Mouse (Mus musculus) embryo, embryonic 11 days (tissue): ENCODE measurements at regions not wholly inside any gene's neighbourhood (a gene's known extent, or its start where the extent isn't known, plus 50 kb on each side); places are given as distances from the start of the nearest gene placed in this dataset.

Experiments used
- DNase-seq: peaks from one replicate; pipeline ENCODE4 v3.0.0-alpha.2; 2015

- no peak for DNase-seq
These were observed 961.7 kb upstream of the Slc39a10 start for GRCm38 (mm10) chr1:47854372-47854771.

GRCm38 (mm10) chr1:47853911-47854310 is 961.3 kb upstream of the Slc39a10 start:
- DNase-seq: no peak

- DNase-seq: no peak
These were observed 948.2 kb upstream of the Slc39a10 start for GRCm38 (mm10) chr1:47840811-47841210.

- no peak for DNase-seq
These were observed 941.4 kb upstream of the Slc39a10 start for GRCm38 (mm10) chr1:47834072-47834471.

GRCm38 (mm10) chr1:47827206-47827605 is 934.6 kb upstream of the Slc39a10 start:
- DNase-seq: no peak

GRCm38 (mm10) chr1:47809508-47809907 is 916.9 kb upstream of the Slc39a10 start:
- DNase-seq: peak; percentile 84

- DNase-seq: no peak
These were observed 902.1 kb upstream of the Slc39a10 start for GRCm38 (mm10) chr1:47794763-47795162.
